Mouse (Mus musculus): ENCODE results near the gene Nxf3. TPM values are rescaled to one million over a fixed set of nuclear protein-coding genes. Genes with fewer than 3 reads are reported as not detected.
"Not testable (repeated sequence)": the region's sequence is repeated elsewhere in the genome, so short reads cannot be mapped to it uniquely, and the experiment has no call there.

The Nxf3 gene
- polyA plus RNA-seq, 1 experiment from 2014 or later, result 0.42 TPM

- 62% methylated on average over 4 of the region's 4 CpGs for WGBS
- Histone ChIP-seq H3K4me3 (ENCODE audit: control insufficient read depth in 1 of 2, insufficient read depth in 1 of 2, low read depth in 1 of 2, low read length in 2 of 2) (no peak overlapping the region), H3K4me2 (ENCODE audit: low read length) (no peak overlapping the region), H3K27me3 (ENCODE audit: control insufficient read depth, insufficient read depth, low read length) (no peaks in the 10 kb centered on the region), H3K36me3 (ENCODE audit: control insufficient read depth, insufficient read depth, low read length) (no peaks in the 10 kb centered on the region), H3K9me3 (ENCODE audit: control insufficient read depth, low read length) (no peaks in the 10 kb centered on the region), H3K4me1 (ENCODE audit: control insufficient read depth in 2 of 2, insufficient read depth in 2 of 2, low read length in 2 of 2) (no peaks in the 10 kb centered on the region), H3K27ac (replicated peaks in 1 of 2; ENCODE audit: control insufficient read depth in 1 of 2, insufficient read depth in 1 of 2, low read depth in 2 of 2, low read length in 2 of 2) (no peak overlapping the region), H3K9ac (ENCODE audit: low read length) (no peak overlapping the region)
- no peak for ATAC-seq (ENCODE audit: insufficient number of reproducible peaks, insufficient read depth, low FRiP score, low read depth)
Observed at GRCm38 (mm10) chrX:136104046-136104723, 19.1 kb upstream of the Nxf3 start.

- Histone ChIP-seq H3K9ac (ENCODE audit: low read length) (no peak overlapping the region), H3K9me3 (ENCODE audit: control insufficient read depth, low read length) (no peaks in the 10 kb centered on the region), H3K27me3 (ENCODE audit: control insufficient read depth, insufficient read depth, low read length) (no peaks in the 10 kb centered on the region), H3K4me2 (ENCODE audit: low read length) (no peak overlapping the region), H3K36me3 (ENCODE audit: control insufficient read depth, insufficient read depth, low read length) (no peaks in the 10 kb centered on the region), H3K27ac (replicated peaks in 1 of 2; ENCODE audit: control insufficient read depth in 1 of 2, insufficient read depth in 1 of 2, low read depth in 2 of 2, low read length in 2 of 2) (no peak overlapping the region), H3K4me1 (ENCODE audit: control insufficient read depth in 2 of 2, insufficient read depth in 2 of 2, low read length in 2 of 2) (no peaks in the 10 kb centered on the region), H3K4me3 (ENCODE audit: control insufficient read depth in 1 of 2, insufficient read depth in 1 of 2, low read depth in 1 of 2, low read length in 2 of 2) (no peak overlapping the region)
- 54% methylated on average over 2 of the region's 2 CpGs for WGBS
- no peak for ATAC-seq (ENCODE audit: insufficient number of reproducible peaks, insufficient read depth, low FRiP score, low read depth)
Observed at GRCm38 (mm10) chrX:136094421-136094820, 9.4 kb upstream of the Nxf3 start.

- H3K27ac ChIP-seq (replicated peaks in 1 of 2; ENCODE audit: control insufficient read depth in 1 of 2, insufficient read depth in 1 of 2, low read depth in 2 of 2, low read length in 2 of 2), result no peak overlapping the region
- no peaks in the 10 kb centered on the region for H3K36me3 ChIP-seq (ENCODE audit: control insufficient read depth, insufficient read depth, low read length)
- no peaks in the 10 kb centered on the region for H3K27me3 ChIP-seq (ENCODE audit: control insufficient read depth, insufficient read depth, low read length)
- ATAC-seq (ENCODE audit: insufficient number of reproducible peaks, insufficient read depth, low FRiP score, low read depth), result no peak
- H3K4me3 ChIP-seq (ENCODE audit: control insufficient read depth in 1 of 2, insufficient read depth in 1 of 2, low read depth in 1 of 2, low read length in 2 of 2), result no peak overlapping the region
- H3K9me3 ChIP-seq (ENCODE audit: control insufficient read depth, low read length), result no peaks in the 10 kb centered on the region
- 22% methylated on average over 2 of the region's 2 CpGs for WGBS
- no peak overlapping the region for H3K9ac ChIP-seq (ENCODE audit: low read length)
- no peak overlapping the region for H3K4me2 ChIP-seq (ENCODE audit: low read length)
- no peaks in the 10 kb centered on the region for H3K4me1 ChIP-seq (ENCODE audit: control insufficient read depth in 2 of 2, insufficient read depth in 2 of 2, low read length in 2 of 2)
Observed at GRCm38 (mm10) chrX:136092497-136093279, 7.6 kb upstream of the Nxf3 start.

GRCm38 (mm10) chrX:136068020-136068419 is 17.0 kb downstream of the Nxf3 start, which contains the start of gene Bex2:
Bex2 (minus strand) TSS chrX:136068236.
- H3K4me3 ChIP-seq (ENCODE audit: control insufficient read depth in 1 of 2, insufficient read depth in 1 of 2, low read depth in 1 of 2, low read length in 2 of 2), result peak within 1 kb of the TSS; percentile 18; a peak in 2 of 4 replicates
- H3K27ac ChIP-seq (replicated peaks in 1 of 2; ENCODE audit: control insufficient read depth in 1 of 2, insufficient read depth in 1 of 2, low read depth in 2 of 2, low read length in 2 of 2); H3K9me3 ChIP-seq (ENCODE audit: control insufficient read depth, low read length); H3K9ac ChIP-seq (ENCODE audit: low read length); H3K4me1 ChIP-seq (ENCODE audit: control insufficient read depth in 2 of 2, insufficient read depth in 2 of 2, low read length in 2 of 2); H3K27me3 ChIP-seq (ENCODE audit: control insufficient read depth, insufficient read depth, low read length); H3K36me3 ChIP-seq (ENCODE audit: control insufficient read depth, insufficient read depth, low read length): not testable (repeated sequence)
- no CpG with 5 or more reads among the region's 32 CpGs for WGBS
- H3K4me2 ChIP-seq (ENCODE audit: low read length), result peak within 1 kb of the TSS; percentile 56
- ATAC-seq (ENCODE audit: insufficient number of reproducible peaks, insufficient read depth, low FRiP score, low read depth), result peak; percentile 88

- not testable (repeated sequence) for H3K27ac ChIP-seq (replicated peaks in 1 of 2; ENCODE audit: control insufficient read depth in 1 of 2, insufficient read depth in 1 of 2, low read depth in 2 of 2, low read length in 2 of 2); H3K9ac ChIP-seq (ENCODE audit: low read length); H3K4me1 ChIP-seq (ENCODE audit: control insufficient read depth in 2 of 2, insufficient read depth in 2 of 2, low read length in 2 of 2); H3K9me3 ChIP-seq (ENCODE audit: control insufficient read depth, low read length); H3K27me3 ChIP-seq (ENCODE audit: control insufficient read depth, insufficient read depth, low read length); H3K36me3 ChIP-seq (ENCODE audit: control insufficient read depth, insufficient read depth, low read length)
- H3K4me2 ChIP-seq (ENCODE audit: low read length), result peak overlapping the region; percentile 56
- WGBS, result 23% methylated on average over 14 of the region's 48 CpGs
- ATAC-seq (ENCODE audit: insufficient number of reproducible peaks, insufficient read depth, low FRiP score, low read depth), result 0 out of 2 replicates have a peak, but pooled peaks have one; percentile 13
- peak overlapping the region; percentile 18; a peak in 2 of 4 replicates for H3K4me3 ChIP-seq (ENCODE audit: control insufficient read depth in 1 of 2, insufficient read depth in 1 of 2, low read depth in 1 of 2, low read length in 2 of 2)
Observed at GRCm38 (mm10) chrX:136067201-136067991, 17.7 kb downstream of the Nxf3 start.

GRCm38 (mm10) chrX:136060698-136061097 is 24.4 kb downstream of the Nxf3 start:
- H3K27ac ChIP-seq (replicated peaks in 1 of 2; ENCODE audit: control insufficient read depth in 1 of 2, insufficient read depth in 1 of 2, low read depth in 2 of 2, low read length in 2 of 2), result no peak overlapping the region
- H3K4me2 ChIP-seq (ENCODE audit: low read length), result no peak overlapping the region
- H3K27me3 ChIP-seq (ENCODE audit: control insufficient read depth, insufficient read depth, low read length), result no peaks in the 10 kb centered on the region
- no peak overlapping the region for H3K9ac ChIP-seq (ENCODE audit: low read length)
- no peaks in the 10 kb centered on the region for H3K9me3 ChIP-seq (ENCODE audit: control insufficient read depth, low read length)
- H3K4me3 ChIP-seq (ENCODE audit: control insufficient read depth in 1 of 2, insufficient read depth in 1 of 2, low read depth in 1 of 2, low read length in 2 of 2), result no peak overlapping the region
- WGBS, result 48% methylated on average over 1 of the region's 1 CpGs
- H3K36me3 ChIP-seq (ENCODE audit: control insufficient read depth, insufficient read depth, low read length), result no peaks in the 10 kb centered on the region
- no peaks in the 10 kb centered on the region for H3K4me1 ChIP-seq (ENCODE audit: control insufficient read depth in 2 of 2, insufficient read depth in 2 of 2, low read length in 2 of 2)
- no peak for ATAC-seq (ENCODE audit: insufficient number of reproducible peaks, insufficient read depth, low FRiP score, low read depth)

GRCm38 (mm10) chrX:136051219-136051618 is 33.8 kb downstream of the Nxf3 start:
- WGBS, result 67% methylated on average over 2 of the region's 2 CpGs
- no peaks in the 10 kb centered on the region for H3K36me3 ChIP-seq (ENCODE audit: control insufficient read depth, insufficient read depth, low read length)
- no peak overlapping the region for H3K9ac ChIP-seq (ENCODE audit: low read length)
- H3K4me1 ChIP-seq (ENCODE audit: control insufficient read depth in 2 of 2, insufficient read depth in 2 of 2, low read length in 2 of 2), result no peaks in the 10 kb centered on the region
- ATAC-seq (ENCODE audit: insufficient number of reproducible peaks, insufficient read depth, low FRiP score, low read depth), result no peak
- H3K27me3 ChIP-seq (ENCODE audit: control insufficient read depth, insufficient read depth, low read length), result no peaks in the 10 kb centered on the region
- no peaks in the 10 kb centered on the region for H3K9me3 ChIP-seq (ENCODE audit: control insufficient read depth, low read length)
- no peak overlapping the region for H3K4me2 ChIP-seq (ENCODE audit: low read length)
- H3K4me3 ChIP-seq (ENCODE audit: control insufficient read depth in 1 of 2, insufficient read depth in 1 of 2, low read depth in 1 of 2, low read length in 2 of 2), result no peak overlapping the region
- H3K27ac ChIP-seq (replicated peaks in 1 of 2; ENCODE audit: control insufficient read depth in 1 of 2, insufficient read depth in 1 of 2, low read depth in 2 of 2, low read length in 2 of 2), result no peak overlapping the region
